Mouse (Mus musculus): ENCODE data around the gene Syt6.

The Syt6 gene

DNA sequence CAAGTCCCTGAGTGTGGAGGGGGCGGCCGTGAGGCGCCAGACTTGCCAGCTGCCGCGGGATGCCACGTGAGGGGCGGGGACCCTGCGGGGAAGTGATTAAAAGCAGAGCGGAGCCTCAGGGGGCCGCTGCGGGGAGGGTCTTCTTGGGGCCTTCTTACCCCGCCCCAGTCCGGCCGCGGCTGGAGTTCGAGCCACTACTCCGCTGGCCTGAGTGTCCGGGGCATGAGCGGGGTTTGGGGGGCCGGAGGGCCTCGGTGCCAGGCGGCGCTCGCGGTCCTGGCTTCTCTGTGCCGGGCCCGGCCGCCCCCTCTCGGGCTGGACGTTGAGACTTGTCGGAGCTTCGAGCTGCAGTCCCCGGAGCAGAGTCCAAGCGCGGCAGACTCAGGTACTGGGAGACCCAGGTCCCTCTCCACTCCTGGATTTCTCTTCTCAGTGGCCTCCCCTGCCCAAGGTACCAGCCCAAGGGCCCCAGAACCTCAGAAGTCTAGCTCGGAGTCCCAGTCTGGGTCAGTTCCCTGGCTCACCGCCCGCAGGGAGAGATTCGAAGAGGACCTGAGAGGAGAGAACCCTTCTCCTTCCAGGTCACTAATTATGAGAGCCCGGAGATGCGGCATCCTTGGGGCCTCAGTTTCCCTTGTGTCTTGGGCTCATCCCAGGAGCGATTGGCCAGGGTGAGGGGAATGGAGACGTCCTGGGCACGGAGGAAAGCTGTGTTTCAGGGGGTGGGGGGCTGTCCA, at the start of gene Syt6:
Gene Syt6 (plus strand): TSS at position 76 of the 737 bp plus-strand sequence.
- peak in 1 of 2 experiments; percentile 25 for DNase-seq (ENCODE audit: inconsistent age in 2 of 2, low spot score in 1 of 2)

DNA sequence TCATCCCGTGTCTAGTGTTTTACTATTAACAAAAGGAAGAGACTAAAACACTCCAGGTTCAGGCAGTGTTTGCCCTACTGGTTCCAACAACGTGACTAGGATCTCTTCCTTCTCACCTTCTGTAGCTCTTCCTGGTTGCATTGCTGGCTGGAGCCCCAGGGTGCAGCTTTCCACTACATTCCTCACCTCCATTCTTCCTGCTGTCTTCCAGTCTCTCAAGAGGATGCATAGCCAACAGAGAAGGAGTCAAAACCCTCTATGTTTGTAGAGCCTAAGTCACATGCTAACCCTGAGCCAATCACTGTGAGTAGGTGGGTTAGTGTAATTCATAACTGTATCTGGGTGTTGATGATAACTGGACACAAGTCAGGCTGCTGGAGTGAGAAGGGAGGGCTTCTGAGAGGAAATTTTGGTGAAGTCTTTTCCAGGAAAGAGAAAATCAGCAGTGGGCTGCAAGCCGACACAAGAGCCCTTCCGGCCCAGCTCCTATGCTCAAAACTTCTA, 48.8 kb upstream of the Syt6 start:
- no peak for DNase-seq (ENCODE audit: inconsistent age in 2 of 2, low spot score in 1 of 2)

DNA sequence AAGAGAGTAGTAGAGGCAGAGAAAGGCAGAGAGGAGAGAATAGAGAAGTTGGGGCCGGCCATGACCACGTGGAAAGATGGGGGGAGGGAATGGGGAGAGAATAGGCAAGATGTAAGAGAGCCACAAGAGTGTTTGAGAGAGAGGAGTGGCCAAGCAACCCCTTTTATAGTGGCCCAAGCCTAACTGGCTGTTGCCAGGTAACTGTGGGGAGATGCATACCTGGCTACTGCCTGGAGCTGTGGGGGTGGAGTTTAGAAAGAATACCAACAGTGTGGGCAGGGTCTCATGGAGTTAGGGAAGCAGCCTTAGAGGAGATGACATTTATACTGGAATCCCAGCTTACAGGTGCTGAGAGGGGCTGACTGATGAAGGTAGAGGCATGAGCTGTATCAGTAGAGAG, 48.2 kb upstream of the Syt6 start:
- no peak for DNase-seq (ENCODE audit: inconsistent age in 2 of 2, low spot score in 1 of 2)

DNA sequence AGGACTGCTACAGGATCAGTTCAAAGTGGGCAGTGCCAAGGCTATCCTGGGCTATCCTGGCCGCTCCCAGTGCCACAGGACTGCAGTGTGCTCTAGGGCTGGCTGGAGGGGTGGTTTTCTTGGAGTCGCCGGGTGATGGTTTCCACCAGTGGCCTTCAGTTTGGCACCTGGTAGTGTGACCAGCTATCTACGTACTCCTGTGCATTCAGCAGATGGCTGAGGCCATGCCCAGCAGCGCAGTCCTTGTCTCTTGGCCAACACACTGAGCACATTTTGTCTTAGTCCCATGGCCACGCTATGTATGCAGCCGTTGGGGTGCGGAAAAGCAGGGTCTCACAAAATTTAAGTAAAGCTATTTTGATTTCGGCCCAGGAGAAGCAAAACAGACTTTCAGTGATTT, 41.0 kb upstream of the Syt6 start:
- no peak for DNase-seq (ENCODE audit: inconsistent age in 2 of 2, low spot score in 1 of 2)

- DNase-seq (ENCODE audit: inconsistent age in 2 of 2, low spot score in 1 of 2): no peak
These were observed 39.8 kb upstream of the Syt6 start for GRCm38 (mm10) chr3:103535207-103535606.

- no peak for DNase-seq (ENCODE audit: inconsistent age in 2 of 2, low spot score in 1 of 2)
These were observed 35.9 kb upstream of the Syt6 start for GRCm38 (mm10) chr3:103539148-103539547.

DNA sequence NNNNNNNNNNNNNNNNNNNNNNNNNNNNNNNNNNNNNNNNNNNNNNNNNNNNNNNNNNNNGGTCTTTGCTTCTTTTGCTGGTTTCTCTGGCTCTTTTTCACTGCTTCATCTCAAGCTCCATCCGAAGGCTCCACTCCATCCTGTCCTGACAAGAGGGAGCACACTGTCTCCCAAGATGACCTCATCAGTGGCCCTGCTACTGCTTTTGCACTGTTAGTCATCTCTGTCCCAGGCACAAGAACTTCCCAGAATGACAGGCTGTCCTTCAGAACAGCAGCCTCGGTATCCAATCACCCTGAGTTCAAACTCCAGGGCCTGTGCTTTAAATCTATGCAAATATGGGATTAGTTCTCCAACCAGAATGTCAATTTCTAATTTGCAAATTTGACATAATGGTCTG, 28.9 kb upstream of the Syt6 start:
- DNase-seq (ENCODE audit: inconsistent age in 2 of 2, low spot score in 1 of 2): peak; percentile 74 to 76

GRCm38 (mm10) chr3:103546626-103547025, 28.4 kb upstream of the Syt6 start:
- no peak for DNase-seq (ENCODE audit: inconsistent age in 2 of 2, low spot score in 1 of 2)

- DNase-seq (ENCODE audit: inconsistent age in 2 of 2, low spot score in 1 of 2): no peak
These were observed 24.8 kb upstream of the Syt6 start for GRCm38 (mm10) chr3:103550236-103550635.

DNA sequence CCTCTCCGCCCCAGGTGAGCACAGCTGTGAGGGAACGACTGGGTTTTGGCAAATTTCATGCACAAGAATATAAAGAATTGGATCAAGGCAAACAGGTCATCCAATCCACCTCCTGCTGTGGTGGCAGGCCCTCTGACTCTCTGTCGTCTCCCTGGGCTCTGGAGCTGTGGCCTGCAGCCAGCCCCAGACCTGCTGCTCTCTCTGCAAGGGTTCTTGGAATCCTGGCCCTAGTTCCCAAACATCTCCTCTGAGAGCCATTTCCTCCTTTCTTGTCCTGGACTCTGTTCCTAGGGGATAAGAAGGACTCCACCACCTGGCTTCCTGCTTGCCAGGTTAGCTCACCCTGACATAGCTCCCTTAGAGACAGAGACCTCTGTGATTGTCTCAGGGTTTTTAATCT, 7.8 kb upstream of the Syt6 start:
- no peak for DNase-seq (ENCODE audit: inconsistent age in 2 of 2, low spot score in 1 of 2)

DNA sequence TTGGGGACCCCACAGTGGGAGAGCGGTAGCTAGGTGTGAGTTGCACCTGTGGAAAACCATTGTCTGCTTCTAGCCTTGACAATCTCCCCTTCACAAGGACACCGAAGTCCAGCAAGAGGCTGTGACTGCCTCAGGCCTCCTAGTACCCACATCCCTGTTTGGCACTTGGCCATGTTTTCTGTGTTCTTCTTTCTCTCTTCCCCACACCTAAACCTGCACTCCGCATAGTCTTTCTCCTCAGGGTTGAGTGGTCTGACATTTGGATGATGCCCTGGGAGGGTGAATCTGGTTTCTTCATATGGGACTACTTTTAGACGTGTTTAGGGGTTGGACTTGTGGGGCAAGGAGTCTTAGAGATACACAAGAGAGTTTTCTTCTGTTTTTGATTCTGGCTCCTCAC, 2.5 kb upstream of the Syt6 start:
- DNase-seq (ENCODE audit: inconsistent age in 2 of 2, low spot score in 1 of 2): no peak

DNA sequence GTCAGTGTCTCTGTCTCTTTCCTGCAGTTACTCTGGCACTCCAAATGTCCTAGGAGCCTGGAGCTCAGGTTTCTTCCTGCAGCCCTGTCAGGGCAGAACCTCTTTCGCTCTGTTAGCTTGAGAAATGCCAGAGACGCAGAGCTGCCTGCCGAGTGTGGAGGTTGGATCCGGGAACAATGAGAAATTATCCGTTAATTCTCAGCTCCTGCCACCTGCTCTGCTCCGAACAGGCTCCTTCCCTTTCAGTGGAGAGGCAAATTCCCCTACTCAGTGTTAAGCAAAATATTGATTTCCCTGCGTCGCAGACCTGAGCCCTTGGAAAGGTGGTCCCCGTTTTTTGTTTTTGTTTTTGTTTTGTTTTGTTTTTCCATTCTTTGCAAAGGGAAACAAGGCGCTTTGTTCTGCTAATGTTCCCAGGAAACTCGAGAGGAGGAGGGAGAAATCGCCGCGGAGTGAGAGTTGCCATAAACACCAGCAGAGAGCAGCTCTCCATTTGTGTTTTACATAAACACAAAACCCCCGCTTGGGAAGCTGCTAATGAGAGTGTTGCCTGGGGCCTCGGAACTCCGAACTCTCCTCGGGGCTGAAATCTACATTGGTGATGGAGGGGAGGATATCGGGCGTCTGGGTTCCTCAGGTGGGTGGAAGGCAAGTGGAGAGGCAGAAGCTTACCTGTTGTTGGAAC, 1.8 kb upstream of the Syt6 start:
- no peak for DNase-seq (ENCODE audit: inconsistent age in 2 of 2, low spot score in 1 of 2)

DNA sequence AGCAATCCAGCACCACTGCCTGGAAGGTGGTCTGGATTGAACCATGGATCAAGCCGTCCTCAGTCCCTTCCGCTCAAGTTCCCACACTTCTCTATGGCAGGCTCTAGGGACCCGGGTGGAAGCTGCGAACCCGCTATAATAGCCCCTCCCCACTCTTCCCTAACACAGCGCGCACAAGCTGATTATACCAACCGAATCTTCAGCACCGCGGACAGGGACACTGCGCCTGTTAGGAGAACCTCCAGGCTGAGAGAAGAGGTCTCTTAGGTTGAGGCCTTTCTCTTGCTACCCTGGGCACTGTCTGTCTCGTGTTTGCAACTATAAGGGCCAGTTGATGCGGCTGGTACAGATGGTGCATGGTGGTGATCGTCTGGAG, 1.3 kb upstream of the Syt6 start:
- DNase-seq (ENCODE audit: inconsistent age in 2 of 2, low spot score in 1 of 2): peak; percentile 53 to 83

- no peak for DNase-seq (ENCODE audit: inconsistent age in 2 of 2, low spot score in 1 of 2)
These were observed 370 bp upstream of the Syt6 start for GRCm38 (mm10) chr3:103574566-103575155.

DNA sequence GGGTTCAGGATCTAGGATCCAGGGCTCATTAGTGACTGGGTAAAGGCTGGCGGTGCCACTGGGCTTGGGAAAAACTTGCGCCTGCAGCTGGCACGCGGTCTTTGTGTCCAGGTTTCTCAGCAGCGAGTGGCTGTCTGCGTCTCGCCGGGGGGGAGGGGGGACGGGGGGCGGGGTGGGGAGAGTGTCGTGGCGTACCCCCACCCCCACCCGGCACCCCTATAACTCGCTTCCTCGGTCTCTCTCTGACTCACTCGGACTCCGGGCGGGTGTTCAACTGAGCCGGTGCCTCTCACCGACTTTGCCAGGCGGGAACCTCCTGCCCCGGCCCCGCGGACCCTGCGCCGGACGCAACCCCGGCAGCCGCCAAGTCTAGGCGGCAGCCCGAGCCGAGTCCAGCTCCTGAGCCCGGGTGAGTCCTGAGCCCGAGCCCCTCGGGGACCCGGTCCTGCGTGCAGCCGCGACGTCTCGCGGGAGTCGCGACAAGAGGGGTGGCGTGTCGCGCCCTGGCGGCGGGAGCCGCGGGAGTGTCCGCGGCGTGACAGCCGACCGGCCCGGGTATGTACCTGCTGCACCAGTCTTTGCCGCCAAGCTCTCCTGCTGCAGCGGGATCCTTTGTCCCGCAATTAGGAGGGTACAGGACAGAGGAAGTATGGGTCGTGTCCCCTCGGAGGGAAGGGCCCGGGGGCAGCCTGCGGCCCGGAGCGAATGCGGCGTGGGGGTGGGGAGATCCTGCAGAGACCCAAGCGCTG, 1.0 kb downstream of the Syt6 start:
- DNase-seq (ENCODE audit: inconsistent age in 2 of 2, low spot score in 1 of 2): peak in 1 of 2 experiments; percentile 64

DNA sequence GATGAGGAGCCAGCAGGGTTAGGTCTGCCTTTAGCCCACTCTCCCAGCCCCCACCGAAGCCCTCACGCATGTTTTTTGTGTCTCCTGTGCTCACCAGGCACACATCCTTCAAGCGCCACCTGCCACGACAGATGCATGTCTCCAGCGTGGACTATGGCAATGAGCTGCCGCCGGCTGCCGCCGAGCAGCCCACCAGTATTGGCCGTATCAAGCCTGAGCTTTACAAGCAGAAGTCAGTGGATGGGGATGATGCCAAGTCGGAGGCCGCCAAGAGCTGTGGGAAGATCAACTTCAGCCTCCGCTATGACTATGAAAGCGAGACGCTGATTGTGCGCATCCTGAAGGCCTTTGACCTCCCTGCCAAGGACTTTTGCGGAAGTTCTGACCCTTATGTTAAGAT, 12.1 kb downstream of the Syt6 start:
- no peak for DNase-seq (ENCODE audit: inconsistent age in 2 of 2, low spot score in 1 of 2)

- DNase-seq (ENCODE audit: inconsistent age in 2 of 2, low spot score in 1 of 2): no peak
These were observed 12.6 kb downstream of the Syt6 start for GRCm38 (mm10) chr3:103587672-103588071.

DNA sequence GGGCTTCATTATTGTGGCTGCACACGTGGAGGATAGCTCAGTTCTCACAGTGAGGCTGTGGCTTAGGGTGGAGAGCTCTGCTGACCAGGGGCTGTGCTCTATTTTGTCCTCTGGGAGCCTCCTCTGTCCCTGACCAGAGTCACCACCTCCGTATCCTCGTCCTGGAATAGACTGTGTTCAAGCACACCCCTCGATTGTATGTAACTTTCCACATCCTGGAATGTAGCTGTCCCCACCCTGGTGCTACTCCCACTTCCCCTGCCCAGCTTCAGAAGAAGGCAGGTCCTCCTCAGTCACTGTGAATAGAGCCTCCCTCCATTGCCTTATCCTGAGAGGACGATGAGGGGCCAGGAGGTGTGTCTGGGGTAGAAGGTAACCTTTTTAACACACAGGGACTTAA, 14.6 kb downstream of the Syt6 start:
- no peak for DNase-seq (ENCODE audit: inconsistent age in 2 of 2, low spot score in 1 of 2)

GRCm38 (mm10) chr3:103592636-103593035, 17.6 kb downstream of the Syt6 start:
- no peak for DNase-seq (ENCODE audit: inconsistent age in 2 of 2, low spot score in 1 of 2)

DNA sequence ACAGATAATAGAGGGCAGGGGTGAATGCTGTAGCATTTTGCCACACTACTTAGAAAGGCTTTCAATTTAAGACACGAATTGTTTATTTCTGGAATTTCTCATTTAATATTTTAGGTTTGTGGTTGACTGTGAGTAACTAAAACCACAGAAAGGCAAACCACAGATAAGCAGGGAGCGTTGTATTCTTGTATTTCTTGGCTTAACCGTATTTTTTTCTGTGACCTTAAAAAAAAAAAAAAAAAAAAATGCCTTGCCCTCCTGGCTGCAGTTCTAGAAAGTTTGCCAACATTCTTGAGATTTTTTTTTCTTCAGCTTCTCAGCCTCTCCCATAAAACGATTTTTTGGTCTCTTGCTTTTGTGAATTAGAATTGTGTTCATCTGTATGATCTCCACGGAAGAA, 18.6 kb downstream of the Syt6 start:
- no peak for DNase-seq (ENCODE audit: inconsistent age in 2 of 2, low spot score in 1 of 2)

- DNase-seq (ENCODE audit: inconsistent age in 2 of 2, low spot score in 1 of 2): peak in 1 of 2 experiments; percentile 61
These were observed 20.3 kb downstream of the Syt6 start for GRCm38 (mm10) chr3:103595271-103595810.

Data from adrenal gland, adult (tissue).